Mouse (Mus musculus) kidney, postnatal 0 days (tissue): ENCODE results near the gene Pth2. TPM values are rescaled to one million over a fixed set of nuclear protein-coding genes. Genes with fewer than 3 reads are reported as not detected.

ENCODE experiments used
- ATAC-seq: fragments of 200-750 bp; cut with Nextera tagmentation; replicated peaks from 2 replicates; pipeline ENCODE4 v1.8.0; 2017; ENCODE audit warnings: low read depth, moderate number of reproducible peaks, moderate TSS enrichment, moderate library complexity; ENCODE audit not compliant: low FRiP score
- DNase-seq: peaks from one replicate; pipeline ENCODE4 v3.0.0-alpha.2; 2016; ENCODE audit warnings: low spot score
- H3K27ac ChIP-seq: fragments of 300-500 bp; sonication (generic); 2 replicates; pipeline ENCODE4 v1.5.1; 2014; ENCODE audit warnings: mild to moderate bottlenecking
- H3K27me3 ChIP-seq: fragments of 300-500 bp; sonication (generic); 2 replicates; pipeline ENCODE4 v1.6.1; 2014; ENCODE audit warnings: low read length, mixed read lengths; ENCODE audit not compliant: insufficient read depth
- H3K36me3 ChIP-seq: fragments of 300-500 bp; sonication (generic); 2 replicates; pipeline ENCODE4 v1.6.1; 2014; ENCODE audit warnings: low read length, mixed read lengths; ENCODE audit not compliant: insufficient read depth
- H3K4me1 ChIP-seq: fragments of 300-500 bp; sonication (generic); replicated peaks from 2 replicates; pipeline ENCODE4 v1.6.1; 2014; ENCODE audit warnings: antibody characterized with exemption, low read length, mixed read lengths; ENCODE audit not compliant: insufficient read depth
- H3K4me2 ChIP-seq: fragments of 300-500 bp; sonication (generic); 2 replicates; pipeline ENCODE4 v1.6.1; 2014; ENCODE audit warnings: mild to moderate bottlenecking, low read length, moderate library complexity, mixed read lengths
- H3K4me3 ChIP-seq: fragments of 300-500 bp; sonication (generic); replicated peaks from 2 replicates; pipeline ENCODE4 v1.5.1; 2014; ENCODE audit warnings: low read depth, low read length
- H3K9ac ChIP-seq: fragments of 300-500 bp; sonication (generic); 2 replicates; pipeline ENCODE4 v1.6.1; 2014; ENCODE audit warnings: low read depth, low read length
- H3K9me3 ChIP-seq: fragments of 300-500 bp; sonication (generic); replicated peaks from 2 replicates; pipeline ENCODE4 v1.6.1; 2016; ENCODE audit warnings: low read length, inconsistent platforms, mixed read lengths
- CTCF ChIP-seq: IDR thresholded peaks from 2 replicates; pipeline ENCODE4 v1.5.1; 2016; ENCODE audit warnings: antibody characterized with exemption, low read depth, mild to moderate bottlenecking, moderate library complexity
- WGBS: fragments of 180-500 bp; shearing (Covaris S2); extraction: QIAGEN DNeasy Blood & Tissue Kit; methylation state at CpG from one replicate; pipeline ENCODE4 v1.1.7; 2014; 5-methylcytosine and 5-hydroxymethylcytosine counted together
- polyA plus RNA-seq: library from polyadenylated mRNA; unstranded; fragments of >200 nt; fragmentation: Nextera tagmentation; extraction: Ambion mirVana; gene quantifications from 2 replicates; pipeline ENCODE4 v1.2.1, GENCODE M21; 2015

Pth2 gene
- polyA plus RNA-seq, 1 experiment from 2014 or later = not detected

- Histone ChIP-seq H3K4me3 (no peak overlapping the region), H3K4me1 (0 out of 2 replicates have a peak, but pooled peaks cover 4% of the 10 kb centered on the region), H3K27me3 (no peaks in the 10 kb centered on the region), H3K4me2 (no peak overlapping the region), H3K9me3 (no peaks in the 10 kb centered on the region), H3K36me3 (peaks cover 37% of the 10 kb centered on the region), H3K27ac (no peak overlapping the region), H3K9ac (no peak overlapping the region)
- 78% methylated on average over 13 of the region's 13 CpGs for WGBS
- ATAC-seq (no peak), DNase-seq (no peak)
- TF ChIP-seq CTCF = no peak
Measured at GRCm38 (mm10) chr7:45144368-45145174, 36.2 kb upstream of the Pth2 start.

GRCm38 (mm10) chr7:45145460-45145859 is 35.3 kb upstream of the Pth2 start:
- no peaks in the 10 kb centered on the region for H3K9me3 ChIP-seq
- no peak overlapping the region for H3K9ac ChIP-seq
- H3K27me3 ChIP-seq = no peaks in the 10 kb centered on the region
- no peak for DNase-seq
- H3K36me3 ChIP-seq = peaks cover 37% of the 10 kb centered on the region
- H3K27ac ChIP-seq = no peak overlapping the region
- H3K4me1 ChIP-seq = peaks cover 5% of the 10 kb centered on the region; the same call in 1 of the 2 replicates
- no peak for TF ChIP-seq CTCF
- no peak for ATAC-seq
- no peak overlapping the region for H3K4me2 ChIP-seq
- no peak overlapping the region for H3K4me3 ChIP-seq
- 94% methylated on average over 8 of the region's 8 CpGs for WGBS

- Histone ChIP-seq H3K36me3 (peaks cover 37% of the 10 kb centered on the region), H3K4me3 (no peak overlapping the region), H3K27ac (peak overlapping the region; percentile 64; the same call in 1 of the 2 replicates), H3K4me1 (peaks cover 11% of the 10 kb centered on the region), H3K9me3 (no peaks in the 10 kb centered on the region), H3K9ac (no peak overlapping the region), H3K4me2 (no peak overlapping the region), H3K27me3 (no peaks in the 10 kb centered on the region)
- TF ChIP-seq CTCF = no peak
- no peak for DNase-seq
- 88% methylated on average over 11 of the region's 11 CpGs for WGBS
- peak; percentile 17; the same call in 1 of the 2 replicates for ATAC-seq
Measured at GRCm38 (mm10) chr7:45147267-45147666, 33.5 kb upstream of the Pth2 start.

- Histone ChIP-seq H3K4me3 (no peak overlapping the region), H3K4me2 (no peak overlapping the region), H3K9ac (no peak overlapping the region), H3K9me3 (no peaks in the 10 kb centered on the region), H3K27me3 (no peaks in the 10 kb centered on the region), H3K4me1 (peaks cover 11% of the 10 kb centered on the region), H3K27ac (peak overlapping the region; percentile 69), H3K36me3 (peaks cover 34% of the 10 kb centered on the region)
- DNase-seq = no peak
- TF ChIP-seq CTCF = no peak
- 67% methylated on average over 11 of the region's 11 CpGs for WGBS
- peak; percentile 52 for ATAC-seq
Measured at GRCm38 (mm10) chr7:45147899-45148298, 32.9 kb upstream of the Pth2 start.

GRCm38 (mm10) chr7:45148534-45149098 is 32.2 kb upstream of the Pth2 start:
- no peak for ATAC-seq
- Histone ChIP-seq H3K27ac (peak overlapping the region; percentile 69), H3K4me2 (no peak overlapping the region), H3K9me3 (no peaks in the 10 kb centered on the region), H3K4me3 (no peak overlapping the region), H3K4me1 (peaks cover 11% of the 10 kb centered on the region), H3K27me3 (no peaks in the 10 kb centered on the region), H3K36me3 (peaks cover 28% of the 10 kb centered on the region), H3K9ac (no peak overlapping the region)
- TF ChIP-seq CTCF = no peak
- 55% methylated on average over 4 of the region's 4 CpGs for WGBS
- DNase-seq = no peak

- Histone ChIP-seq H3K27ac (peak overlapping the region; percentile 69), H3K36me3 (peaks cover 21% of the 10 kb centered on the region), H3K9me3 (no peaks in the 10 kb centered on the region), H3K27me3 (no peaks in the 10 kb centered on the region), H3K4me1 (peaks cover 11% of the 10 kb centered on the region), H3K9ac (no peak overlapping the region), H3K4me3 (no peak overlapping the region), H3K4me2 (no peak overlapping the region)
- DNase-seq (peak; percentile 69), ATAC-seq (no peak)
- no peak for TF ChIP-seq CTCF
- 64% methylated on average over 6 of the region's 6 CpGs for WGBS
Measured at GRCm38 (mm10) chr7:45149545-45149944, 31.2 kb upstream of the Pth2 start.
